Mouse (Mus musculus) liver, embryonic 14.5 days (tissue): ENCODE data around the gene Stx1a.

Source experiments
- CTCF ChIP-seq: IDR thresholded peaks from 2 replicates; pipeline ENCODE4 v1.5.1; 2016; ENCODE audit warnings: antibody characterized with exemption, low read depth, control low read depth
- EP300 ChIP-seq: IDR thresholded peaks from 2 replicates; pipeline ENCODE4 v1.6.1; 2016; ENCODE audit warnings: antibody characterized with exemption, low read depth

DNA sequence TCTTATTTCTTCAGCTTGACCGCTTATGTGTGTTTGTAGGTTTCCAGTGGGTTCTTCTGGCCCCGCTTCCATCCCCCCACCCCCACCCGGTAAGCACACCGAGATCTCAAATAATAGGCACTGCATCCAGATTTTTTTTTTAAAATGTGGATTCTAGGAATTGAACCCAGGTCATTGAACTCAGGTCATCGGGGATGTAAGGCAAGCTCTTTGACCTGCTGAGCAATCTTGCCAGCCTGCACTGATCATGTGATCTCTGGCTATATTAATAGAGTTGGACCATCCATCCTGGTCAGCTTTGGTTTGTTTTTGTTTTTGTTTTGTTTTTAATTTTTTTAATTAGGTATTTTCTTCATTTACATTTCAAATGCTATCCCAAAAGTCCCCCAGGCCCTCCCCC lies 9.3 kb downstream of the Stx1a start:
- TF ChIP-seq CTCF (no peak), EP300 (no peak)
